Mouse (Mus musculus): ENCODE measurements around the gene Bean1. TPM values are rescaled to one million over a fixed set of nuclear protein-coding genes. Genes with fewer than 3 reads are reported as not detected.

Bean1 gene
- not detected in 2 replicates for total RNA-seq (2017)

- peak; percentile 50 for ATAC-seq (replicated peaks; ENCODE audit: low read depth, poor library complexity, severe bottlenecking)
Observed at GRCm38 (mm10) chr8:104170118-104171049, at the start of gene Bean1. TSS of gene Bean1 (plus strand) at chr8:104170442.

DNA sequence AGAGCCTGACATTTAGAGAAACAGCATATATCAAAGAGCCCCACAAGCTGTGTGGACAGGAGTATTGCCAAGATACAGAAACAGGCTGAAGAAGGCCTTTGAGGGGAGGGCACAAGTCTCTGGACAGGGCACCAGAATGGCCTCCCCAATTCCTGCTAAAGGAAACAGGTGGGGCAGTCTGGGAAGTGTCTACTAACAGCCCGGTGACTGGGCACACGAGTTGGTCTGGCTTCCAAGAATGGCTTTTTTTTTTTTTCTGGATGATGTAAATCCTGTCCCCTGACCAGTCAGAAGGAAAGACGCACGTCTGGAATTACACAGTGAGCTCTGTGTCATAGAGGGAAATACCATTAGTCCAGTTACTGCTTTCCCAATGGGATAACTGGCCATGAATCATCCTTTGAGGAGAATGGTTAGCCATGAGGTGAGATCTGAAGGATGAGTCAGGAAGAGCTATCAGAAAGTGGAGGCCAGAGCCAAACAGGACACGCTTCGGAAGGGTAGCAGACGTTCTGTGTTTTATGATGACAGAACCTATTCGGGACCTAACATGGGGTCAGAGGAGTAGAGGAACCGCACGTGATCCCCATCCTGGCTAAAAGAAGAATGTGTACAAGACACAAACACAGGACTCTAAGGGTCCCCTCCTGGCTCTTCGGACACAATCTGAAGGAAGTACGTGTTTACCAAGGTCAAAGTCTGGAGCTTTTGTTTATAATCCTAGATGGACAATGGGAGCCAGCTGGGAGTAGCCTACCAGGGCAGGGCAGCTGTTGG, 48.4 kb upstream of the Bean1 start:
- ATAC-seq (replicated peaks; ENCODE audit: low read depth, poor library complexity, severe bottlenecking), result no peak

- no peak for ATAC-seq (replicated peaks; ENCODE audit: low read depth, poor library complexity, severe bottlenecking)
Observed at GRCm38 (mm10) chr8:104123080-104123657, 47.1 kb upstream of the Bean1 start.

DNA sequence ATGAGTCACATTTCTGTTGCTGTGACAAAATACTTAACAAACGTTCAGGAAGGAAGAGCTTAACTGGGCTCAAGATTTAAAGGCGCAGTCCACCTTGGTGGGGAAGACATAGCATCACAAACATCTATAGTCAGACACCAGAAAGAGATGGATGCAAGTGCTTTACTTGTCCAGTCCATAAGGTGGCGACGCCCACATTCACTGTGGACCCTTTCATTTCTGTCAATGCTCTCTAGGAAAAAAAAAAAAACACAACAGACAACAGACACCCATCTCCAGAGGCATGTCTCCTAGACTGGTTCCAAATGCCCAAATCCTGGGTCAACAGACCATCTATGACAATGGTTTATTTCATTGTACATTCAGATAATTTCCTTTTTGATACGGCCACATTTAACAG, 45.7 kb upstream of the Bean1 start:
- ATAC-seq (replicated peaks; ENCODE audit: low read depth, poor library complexity, severe bottlenecking), result no peak

- ATAC-seq (replicated peaks; ENCODE audit: low read depth, poor library complexity, severe bottlenecking), result no peak
Observed at GRCm38 (mm10) chr8:104127160-104127883, 42.9 kb upstream of the Bean1 start.

DNA sequence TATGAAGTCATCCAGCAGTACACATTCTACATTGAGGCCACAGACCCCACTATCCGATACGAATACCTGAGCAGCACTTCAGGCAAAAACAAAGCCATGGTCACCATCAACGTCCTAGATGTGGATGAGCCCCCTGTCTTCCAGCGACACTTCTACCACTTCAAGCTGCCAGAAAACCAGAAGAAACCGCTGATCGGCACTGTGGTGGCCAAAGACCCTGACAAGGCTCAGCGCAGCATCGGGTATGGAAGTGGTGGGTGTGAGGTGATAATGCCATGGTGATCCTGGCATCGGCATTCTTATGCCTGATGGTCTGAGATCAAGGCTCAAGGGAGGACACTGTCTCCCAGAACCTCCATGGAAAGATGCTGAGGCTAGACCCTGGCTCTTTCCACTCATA, 39.3 kb upstream of the Bean1 start:
- ATAC-seq (replicated peaks; ENCODE audit: low read depth, poor library complexity, severe bottlenecking), result no peak

- ATAC-seq (replicated peaks; ENCODE audit: low read depth, poor library complexity, severe bottlenecking), result peak; percentile 85
Observed at GRCm38 (mm10) chr8:104131414-104131975, 38.7 kb upstream of the Bean1 start.

GRCm38 (mm10) chr8:104134521-104134920, 35.7 kb upstream of the Bean1 start:
- ATAC-seq (replicated peaks; ENCODE audit: low read depth, poor library complexity, severe bottlenecking), result no peak

- ATAC-seq (replicated peaks; ENCODE audit: low read depth, poor library complexity, severe bottlenecking), result no peak
Observed at GRCm38 (mm10) chr8:104136277-104136676, 34.0 kb upstream of the Bean1 start.

- no peak for ATAC-seq (replicated peaks; ENCODE audit: low read depth, poor library complexity, severe bottlenecking)
Observed at GRCm38 (mm10) chr8:104137636-104138035, 32.6 kb upstream of the Bean1 start.

DNA sequence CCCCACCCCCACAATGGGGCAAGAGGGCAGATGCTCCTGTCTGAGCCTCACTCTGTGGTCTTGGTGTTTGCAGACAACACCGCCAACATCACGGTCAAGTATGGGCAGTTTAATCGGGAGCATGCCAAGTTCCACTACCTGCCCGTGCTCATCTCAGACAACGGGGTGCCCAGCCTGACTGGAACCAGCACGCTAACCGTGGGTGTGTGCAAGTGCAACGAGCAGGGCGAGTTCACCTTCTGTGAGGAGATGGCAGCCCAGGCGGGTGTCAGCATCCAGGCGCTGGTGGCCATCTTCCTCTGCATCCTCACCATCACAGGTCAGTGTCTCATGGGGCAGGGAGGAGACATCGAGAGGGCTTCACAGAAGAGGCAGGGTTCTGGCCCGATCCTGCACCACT, 29.6 kb upstream of the Bean1 start:
- no peak for ATAC-seq (replicated peaks; ENCODE audit: low read depth, poor library complexity, severe bottlenecking)

- no peak for ATAC-seq (replicated peaks; ENCODE audit: low read depth, poor library complexity, severe bottlenecking)
Observed at GRCm38 (mm10) chr8:104142415-104142814, 27.8 kb upstream of the Bean1 start.

DNA sequence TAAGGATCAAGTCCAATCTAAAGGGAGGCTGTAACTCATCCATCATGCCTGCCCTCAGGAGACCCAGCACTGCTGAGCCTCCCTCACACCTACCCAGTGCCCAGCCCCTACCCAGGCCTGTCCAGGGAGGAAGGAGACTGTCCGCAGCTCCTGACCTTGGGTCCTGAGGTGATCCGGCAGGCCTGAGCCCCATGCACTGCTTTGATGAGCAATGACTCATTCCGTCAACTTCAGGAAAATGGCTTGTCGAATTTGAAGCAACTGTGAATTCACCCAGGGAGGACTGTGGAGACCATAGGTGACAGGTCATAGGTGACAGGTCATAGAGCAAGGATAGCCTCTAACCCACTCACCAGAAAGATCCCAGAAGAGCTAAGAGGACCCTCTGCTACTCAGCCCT, 26.9 kb upstream of the Bean1 start:
- ATAC-seq (replicated peaks; ENCODE audit: low read depth, poor library complexity, severe bottlenecking), result no peak

- no peak for ATAC-seq (replicated peaks; ENCODE audit: low read depth, poor library complexity, severe bottlenecking)
Observed at GRCm38 (mm10) chr8:104144434-104145216, 25.6 kb upstream of the Bean1 start.

- peak; percentile 90 for ATAC-seq (replicated peaks; ENCODE audit: low read depth, poor library complexity, severe bottlenecking)
Observed at GRCm38 (mm10) chr8:104145981-104146689, 24.1 kb upstream of the Bean1 start.

DNA sequence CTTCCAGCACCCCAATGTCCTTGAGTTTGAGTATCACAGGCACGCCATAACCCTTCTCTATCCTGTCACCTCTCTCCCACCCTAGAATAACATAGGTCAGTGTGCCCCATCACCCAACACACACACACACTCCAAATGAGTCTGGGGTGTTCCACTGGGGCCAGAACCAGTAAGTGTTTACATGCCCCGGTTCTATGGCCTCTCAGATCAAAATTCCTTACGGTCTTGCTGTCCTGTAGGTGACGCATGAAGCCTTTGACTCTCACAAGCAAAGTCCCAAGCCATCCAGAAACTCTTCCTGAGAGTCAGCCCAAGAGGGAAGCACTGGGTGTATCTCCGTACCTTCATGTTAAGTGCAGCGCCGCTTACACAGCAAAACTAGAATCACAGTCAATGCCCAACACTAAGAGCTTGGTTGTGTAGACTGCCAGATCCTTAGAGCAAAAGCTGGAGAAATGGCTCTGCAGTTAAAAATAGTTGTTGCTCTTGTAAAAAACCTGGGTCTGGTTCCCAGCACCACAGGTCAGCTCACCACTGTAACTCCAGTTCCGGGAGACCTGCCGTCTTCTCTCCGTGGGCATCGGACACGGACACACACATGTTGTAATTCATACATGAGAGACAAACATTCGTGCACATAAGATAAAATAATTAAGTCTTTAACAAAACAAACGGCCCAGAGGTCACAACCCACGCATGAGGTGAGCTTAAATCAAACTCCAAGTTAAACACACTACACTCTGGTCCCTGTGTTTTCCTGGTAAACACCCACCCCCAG, 23.3 kb upstream of the Bean1 start:
- ATAC-seq (replicated peaks; ENCODE audit: low read depth, poor library complexity, severe bottlenecking), result no peak

GRCm38 (mm10) chr8:104147947-104148346, 22.3 kb upstream of the Bean1 start:
- ATAC-seq (replicated peaks; ENCODE audit: low read depth, poor library complexity, severe bottlenecking), result no peak

GRCm38 (mm10) chr8:104160731-104161130, 9.5 kb upstream of the Bean1 start:
- no peak for ATAC-seq (replicated peaks; ENCODE audit: low read depth, poor library complexity, severe bottlenecking)
